Mouse (Mus musculus) lung, postnatal 25 days (tissue): ENCODE results near the gene Egfem1.

Experiments
- DNase-seq: peaks from one replicate; pipeline ENCODE4 v3.0.0; 2022; ENCODE audit warnings: low spot score

Gene Egfem1

GRCm38 (mm10) chr3:29135176-29136064 is 53.6 kb downstream of the Egfem1 start:
- DNase-seq = no peak

GRCm38 (mm10) chr3:29136065-29136955 is 54.5 kb downstream of the Egfem1 start:
- no peak for DNase-seq

- no peak for DNase-seq
Observed at GRCm38 (mm10) chr3:29168401-29168800, 86.6 kb downstream of the Egfem1 start.

DNA sequence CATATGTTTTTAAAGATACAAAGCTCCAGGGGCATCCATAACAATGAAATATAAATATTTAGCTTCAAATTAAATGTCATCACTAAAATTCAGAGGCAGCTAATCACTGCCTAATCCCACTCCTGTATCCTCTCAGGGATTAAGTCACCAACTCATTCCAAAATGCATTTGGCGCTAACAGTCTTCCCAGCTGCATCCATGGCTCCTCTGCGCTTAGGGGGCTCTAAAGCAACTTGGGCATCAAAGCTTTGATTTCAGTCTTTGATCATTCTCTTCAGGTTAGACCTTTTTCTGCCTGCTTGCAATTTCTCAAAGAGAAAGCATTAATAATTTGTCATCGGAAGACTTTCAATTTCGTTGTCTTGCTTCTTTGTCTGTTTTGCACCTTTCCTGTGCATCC is 87.2 kb downstream of the Egfem1 start:
- DNase-seq = no peak

DNA sequence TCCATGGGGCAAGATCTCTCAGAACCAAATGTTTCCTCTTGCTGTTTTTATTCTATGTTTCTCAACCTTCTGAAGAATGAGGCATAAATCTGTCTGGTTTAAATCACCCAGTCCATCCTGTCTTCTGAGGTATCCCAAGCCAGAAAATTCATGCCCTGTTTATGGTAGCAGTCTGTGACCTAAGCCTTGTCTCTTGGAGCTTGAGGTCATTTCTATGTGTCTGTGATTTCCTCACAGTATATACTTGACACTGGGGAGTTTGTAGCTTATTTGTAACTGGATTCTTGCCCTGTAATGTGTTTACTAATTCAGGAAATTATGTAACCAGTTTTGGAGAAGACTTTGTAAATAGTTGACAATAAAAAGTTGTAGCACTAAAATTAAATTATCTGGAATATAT is 95.2 kb downstream of the Egfem1 start:
- peak; percentile 1 for DNase-seq

GRCm38 (mm10) chr3:29182988-29183387 is 101.2 kb downstream of the Egfem1 start:
- DNase-seq = no peak

DNA sequence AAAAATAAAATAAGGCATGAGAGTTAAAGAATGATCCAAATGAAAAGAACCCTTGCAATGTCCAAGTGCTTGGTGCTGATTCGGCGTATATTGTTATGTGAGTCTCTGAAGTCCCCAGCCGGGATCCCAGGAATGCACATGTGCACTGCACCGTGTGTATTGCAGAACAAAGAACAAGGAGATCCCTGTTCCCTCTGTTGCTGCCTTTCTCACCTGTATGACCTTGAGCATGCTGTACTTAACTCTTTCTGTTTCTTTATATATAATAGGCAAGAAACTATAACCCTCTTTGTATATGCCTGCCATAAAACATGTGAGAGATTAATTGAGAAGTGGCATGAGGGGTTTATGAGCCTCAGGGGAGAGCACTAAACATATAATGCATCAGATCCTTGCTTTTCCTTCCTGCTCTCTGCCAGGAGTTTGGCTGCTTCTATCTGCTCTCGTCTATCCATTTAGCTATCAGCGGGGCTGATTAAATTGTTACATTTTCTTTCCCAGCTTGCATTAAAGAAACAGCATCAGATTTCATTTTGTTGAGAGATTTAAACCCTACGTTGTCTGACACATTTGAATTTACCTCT is 101.9 kb downstream of the Egfem1 start:
- no peak for DNase-seq

DNA sequence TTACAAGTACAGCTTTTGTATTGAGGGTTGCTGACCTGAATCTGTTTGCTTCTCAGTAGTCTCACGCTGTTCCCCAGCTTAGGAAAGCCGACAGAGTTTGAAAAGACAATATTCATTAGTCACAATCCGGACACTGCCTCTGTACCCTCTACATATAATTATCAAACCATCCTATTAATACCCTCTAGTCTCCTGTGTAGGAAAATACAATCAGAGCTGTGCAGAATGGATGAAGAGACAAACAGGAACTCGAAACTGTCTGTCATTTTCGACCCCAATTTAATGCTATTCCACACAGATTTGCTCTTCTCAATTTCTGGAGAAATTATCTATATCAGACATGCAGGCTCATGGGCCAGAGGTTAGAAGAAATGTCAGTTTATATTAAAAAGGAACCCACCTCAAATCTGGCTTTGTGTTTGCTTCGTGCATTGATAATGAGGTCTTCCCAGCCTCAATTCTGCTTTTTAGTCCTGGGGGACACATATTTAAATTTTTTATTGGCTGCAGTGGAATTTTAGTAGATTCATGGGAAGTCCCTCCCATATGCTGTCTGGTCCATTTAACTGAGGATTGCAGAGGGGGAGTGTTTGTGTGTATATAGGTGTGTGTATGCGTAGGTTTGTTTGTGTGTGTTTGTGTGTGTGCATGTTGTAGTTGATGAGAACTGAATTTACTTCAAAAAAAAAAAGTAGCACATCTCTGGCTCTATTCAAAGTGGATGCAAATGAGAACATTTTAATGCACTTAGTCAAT is 102.8 kb downstream of the Egfem1 start:
- no peak for DNase-seq

DNA sequence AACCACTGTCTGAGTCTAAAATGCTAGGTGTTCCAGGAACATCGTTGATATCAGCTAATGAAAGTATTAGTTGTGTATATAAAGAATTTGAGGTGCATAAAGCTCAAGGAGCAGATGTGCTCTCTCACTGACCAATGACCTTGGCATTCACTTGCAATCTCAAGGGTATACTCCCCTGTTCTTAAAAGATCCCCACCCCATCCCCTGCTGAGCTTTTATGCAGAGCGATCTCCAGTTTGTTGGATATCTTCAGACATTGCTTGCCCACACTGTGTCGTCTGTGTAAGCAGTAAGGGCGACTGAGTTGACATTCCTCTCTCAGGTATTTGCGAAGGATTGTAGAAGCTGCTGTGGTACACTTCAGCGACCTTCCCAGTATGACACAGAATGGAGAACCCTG is 108.4 kb downstream of the Egfem1 start:
- no peak for DNase-seq

DNA sequence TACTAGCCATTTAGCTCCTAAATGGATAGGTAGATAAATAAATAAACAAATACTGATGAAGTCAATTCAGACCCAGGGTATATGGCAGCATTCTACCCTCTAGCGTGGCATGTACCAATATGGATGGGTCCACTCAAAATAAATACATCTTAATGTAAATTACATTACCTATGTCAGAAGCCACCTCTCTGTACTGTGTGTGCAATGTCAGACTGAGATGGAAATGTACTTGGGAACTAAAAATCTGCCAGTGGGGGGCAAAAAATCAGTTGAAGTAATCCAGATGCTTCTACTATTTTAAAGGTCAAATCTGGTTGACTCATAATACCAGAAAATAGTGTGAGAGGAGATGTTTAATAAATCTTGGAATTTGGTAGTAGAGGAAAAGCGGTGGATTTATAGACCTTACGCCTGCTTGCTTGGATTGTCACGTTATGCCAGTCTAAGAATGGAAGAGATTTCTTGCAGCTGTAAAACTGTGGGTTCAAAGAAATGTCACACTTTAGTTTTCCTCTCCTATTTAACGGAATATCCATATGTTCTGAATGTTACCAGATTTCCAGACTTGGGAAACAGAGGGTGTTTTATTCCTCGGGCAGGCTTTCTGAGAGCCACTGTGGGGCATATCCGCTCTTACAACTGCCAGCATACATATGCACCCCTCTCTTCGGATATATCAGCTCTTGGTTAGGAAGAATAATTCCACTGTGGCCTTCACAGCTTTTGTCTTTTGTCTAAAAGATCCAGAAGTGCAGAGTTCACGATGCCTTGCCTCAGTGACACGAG is 116.1 kb downstream of the Egfem1 start:
- DNase-seq = no peak

- DNase-seq = no peak
Observed at GRCm38 (mm10) chr3:29200601-29201000, 118.8 kb downstream of the Egfem1 start.

DNA sequence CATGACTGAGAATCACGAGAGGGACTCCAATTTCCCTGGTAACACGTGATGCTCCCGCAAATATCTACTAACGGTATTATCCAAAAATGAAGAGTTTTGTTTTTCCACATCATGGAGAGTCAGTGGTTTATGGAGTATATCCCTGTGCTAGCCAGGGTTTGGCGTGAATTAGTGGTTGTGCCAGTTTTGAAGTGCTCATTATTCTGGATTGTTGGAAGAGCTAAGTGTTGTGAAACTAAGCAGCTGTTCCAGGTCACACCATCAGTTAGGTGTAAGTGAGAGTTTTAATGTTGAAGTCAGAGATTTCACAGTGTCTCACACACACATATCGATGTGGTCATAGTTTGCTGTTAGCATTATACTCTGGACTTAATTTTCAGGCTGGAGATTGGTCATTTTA is 120.7 kb downstream of the Egfem1 start:
- no peak for DNase-seq

- no peak for DNase-seq
Observed at GRCm38 (mm10) chr3:29222414-29222813, 140.6 kb downstream of the Egfem1 start.

DNA sequence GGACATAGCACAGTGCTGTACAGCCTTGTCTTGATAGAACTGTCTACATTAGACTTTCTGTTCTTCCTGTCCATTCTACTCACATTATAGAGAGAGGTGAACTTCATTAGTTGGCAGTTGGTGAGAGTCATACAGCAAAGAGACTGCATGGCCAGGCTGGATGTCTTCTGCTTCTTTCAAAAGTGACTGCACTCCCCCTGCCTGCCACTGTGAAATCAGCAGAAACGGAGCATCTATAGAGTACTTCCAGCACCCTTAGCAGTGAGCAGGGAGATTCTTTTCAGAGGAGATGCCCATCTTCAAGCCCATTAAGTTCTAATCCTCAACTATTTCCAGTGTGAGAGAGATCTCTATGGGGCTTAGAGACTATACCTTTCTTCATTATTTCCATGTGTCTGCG is 147.9 kb downstream of the Egfem1 start:
- DNase-seq = no peak

DNA sequence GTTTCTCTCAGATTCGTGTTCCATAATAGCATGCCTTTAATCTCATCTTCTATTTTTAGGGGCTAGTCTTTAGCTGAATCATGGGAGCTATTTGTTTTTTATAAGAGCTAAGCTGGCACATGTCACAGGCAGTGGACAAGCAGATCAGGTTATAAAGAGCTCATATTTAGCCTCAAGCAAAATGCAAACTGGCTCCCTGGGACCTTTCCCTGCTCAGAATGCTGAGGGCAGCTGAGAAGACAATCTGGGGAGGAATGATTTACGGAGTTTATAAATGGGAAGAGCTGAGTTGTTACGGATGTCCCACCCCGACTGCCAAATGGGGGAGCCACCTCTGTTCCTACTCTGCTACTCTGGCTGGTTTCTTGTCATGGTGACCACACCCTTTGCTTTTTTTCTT is 153.7 kb downstream of the Egfem1 start:
- no peak for DNase-seq

GRCm38 (mm10) chr3:29236517-29236916 is 154.7 kb downstream of the Egfem1 start:
- DNase-seq = no peak

- DNase-seq = peak; percentile 6
Observed at GRCm38 (mm10) chr3:29243600-29243999, 161.8 kb downstream of the Egfem1 start.

GRCm38 (mm10) chr3:29291633-29292032 is 209.8 kb downstream of the Egfem1 start:
- DNase-seq = no peak

DNA sequence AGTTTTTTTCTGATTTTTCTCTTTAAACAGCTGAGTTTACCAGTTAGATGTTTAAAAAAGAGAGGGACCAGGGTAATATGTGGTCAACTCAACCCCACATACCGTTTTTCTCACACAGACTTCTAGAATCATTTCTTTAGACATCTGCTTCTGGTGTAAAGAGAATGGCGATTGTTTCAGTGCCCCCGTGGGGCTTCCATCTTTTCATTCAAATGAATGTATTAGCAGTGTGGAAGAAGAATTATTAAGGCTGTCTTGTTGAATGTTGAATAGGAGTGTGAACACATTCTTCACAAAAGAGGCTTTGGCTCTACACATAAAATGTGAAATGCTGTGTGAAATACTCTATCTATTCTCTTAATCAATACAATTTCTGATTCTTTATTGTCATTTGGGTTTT is 210.4 kb downstream of the Egfem1 start:
- DNase-seq = no peak

GRCm38 (mm10) chr3:29293230-29293629 is 211.4 kb downstream of the Egfem1 start:
- no peak for DNase-seq

DNA sequence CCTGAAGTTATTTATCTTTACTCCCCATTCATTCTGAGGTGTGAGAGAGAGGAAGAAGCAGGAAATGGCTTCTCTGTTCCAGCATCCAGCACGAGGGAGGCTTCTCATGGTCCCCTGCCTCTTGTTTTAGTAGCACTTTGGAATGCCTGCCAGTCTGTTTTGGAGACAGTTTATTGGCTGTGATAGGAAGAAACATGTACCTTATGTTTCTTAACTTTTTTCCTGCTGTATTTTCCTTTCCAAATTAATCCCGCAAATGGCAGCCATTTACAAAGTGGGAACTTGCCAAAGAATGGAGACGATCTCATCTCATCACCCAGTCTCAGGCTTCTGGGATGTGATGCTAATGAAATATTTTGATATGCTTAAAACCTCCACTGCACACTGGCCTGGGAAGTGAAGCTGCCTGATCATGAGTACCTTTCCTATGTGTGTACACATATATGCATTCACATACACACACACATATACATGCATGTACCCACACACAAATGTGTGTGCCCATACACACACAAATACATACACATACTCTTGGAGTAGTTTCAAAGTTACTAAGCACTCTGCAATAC is 260.5 kb downstream of the Egfem1 start:
- DNase-seq = no peak
